ENCODE assay signal across 14 mouse cellular contexts in the genomic region with DNA sequence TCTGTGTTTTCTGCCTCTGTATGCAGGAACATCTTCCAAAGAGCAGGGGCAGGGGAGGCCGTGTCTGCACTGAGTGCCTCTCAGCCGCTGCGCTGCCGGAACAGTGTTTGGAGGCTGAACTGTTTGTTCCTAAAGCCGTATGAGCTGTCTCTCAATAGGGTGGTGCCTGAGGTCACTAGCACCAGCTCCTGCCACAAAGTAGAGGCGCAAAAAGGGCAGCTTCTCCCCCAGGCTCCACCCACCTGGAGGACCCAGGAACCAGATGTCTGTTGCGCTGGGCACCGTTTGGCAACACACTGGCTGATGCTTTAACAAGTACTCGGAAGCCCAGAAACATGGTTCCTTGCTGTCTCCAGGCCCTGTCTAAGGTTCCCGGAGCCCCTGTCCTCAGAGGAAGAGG.
DNase-seq lines count a peak whose midpoint lies in the region; ATAC-seq and TF ChIP-seq lines count a peak whose summit lies in the region.
"Had no signal": no experiment of that assay in that cellular context is flagged by ENCODE, and none has a peak within 500 bp of the region (broad histone marks: within the 10 kb centered on the region; RNA-seq: fewer than 3 reads in every experiment).

No protein-coding gene starts in this region.

- H3K9me3 ChIP-seq in heart, postnatal 0 days (replicated peaks; ENCODE audit: control insufficient read depth, low read length): peaks cover 6% of the 10 kb centered on the region
- H3K9me3 ChIP-seq in embryonic facial prominence, embryonic 10.5 days: 0 out of 2 replicates have a peak, but pooled peaks cover 5% of the 10 kb centered on the region
- H3K9me3 ChIP-seq: embryonic facial prominence, embryonic 13.5 days; liver, embryonic 13.5 days had no signal

- no peak for TF ChIP-seq CTCF in heart, postnatal 0 days (IDR thresholded peaks at IDR 0.05; ENCODE audit: low read depth)
- TF ChIP-seq CTCF in layer of hippocampus, adult 2 months (conservative IDR thresholded peaks at IDR 0.05): no peak

- H3K36me3 ChIP-seq in heart, postnatal 0 days (replicated peaks; ENCODE audit: control insufficient read depth, insufficient read depth, low read length): no peaks in the 10 kb centered on the region
- no peaks in the 10 kb centered on the region for H3K36me3 ChIP-seq in embryonic facial prominence, embryonic 10.5 days (replicated peaks)
- H3K36me3 ChIP-seq: embryonic facial prominence, embryonic 13.5 days; liver, embryonic 13.5 days; neural tube, embryonic 12.5 days had no signal

- no peak for DNase-seq in heart, postnatal 0 days (ENCODE audit: low spot score)
- no peak for DNase-seq in heart, adult 9 months (ENCODE audit: low spot score in 2 of 2)
- DNase-seq in CD4-positive, CD25-positive, alpha-beta regulatory T cell, adult 2 months (ENCODE audit: low read depth, low spot score): peak; percentile 38
- DNase-seq in embryonic facial prominence, embryonic 10.5 days (ENCODE audit: low spot score): no peak
- no peak for DNase-seq in left cerebral cortex, adult 11 months (ENCODE audit: low spot score)
- DNase-seq in kidney, adult 8-10 months: no peak
- DNase-seq in layer of hippocampus, adult 2 months (ENCODE audit: low spot score in 2 of 2): no peak
- DNase-seq: heart, adult 2 months; kidney, adult 18-20 months; liver, embryonic 13.5 days had no signal

- H3K4me1 ChIP-seq in heart, postnatal 0 days (ENCODE audit: control insufficient read depth, insufficient read depth): no peaks in the 10 kb centered on the region
- H3K4me1 ChIP-seq in embryonic facial prominence, embryonic 10.5 days: peaks cover 12% of the 10 kb centered on the region
- H3K4me1 ChIP-seq: embryonic facial prominence, embryonic 13.5 days; liver, embryonic 13.5 days; neural tube, embryonic 12.5 days had no signal

- H3K27me3 ChIP-seq in heart, postnatal 0 days (ENCODE audit: control insufficient read depth, insufficient read depth, low read length): no peaks in the 10 kb centered on the region
- H3K27me3 ChIP-seq in embryonic facial prominence, embryonic 10.5 days (replicated peaks; ENCODE audit: low read depth, poor library complexity, severe bottlenecking): no peaks in the 10 kb centered on the region
- H3K27me3 ChIP-seq: embryonic facial prominence, embryonic 13.5 days; liver, embryonic 13.5 days; neural tube, embryonic 12.5 days had no signal

- 58% methylated on average over 10 of the region's 10 CpGs for WGBS in heart, postnatal 0 days
- WGBS in embryonic facial prominence, embryonic 10.5 days: 66% methylated on average over 10 of the region's 10 CpGs

- H3K9ac ChIP-seq in heart, postnatal 0 days (replicated peaks; ENCODE audit: low read depth, low read length): no peak overlapping the region
- H3K9ac ChIP-seq: embryonic facial prominence, embryonic 13.5 days; liver, embryonic 13.5 days; neural tube, embryonic 12.5 days had no signal

- ATAC-seq in heart, postnatal 0 days (ENCODE audit: insufficient read depth, low read depth): 0 out of 2 replicates have a peak, but pooled peaks have one; percentile 20
- peak; percentile 66 for ATAC-seq in megakaryocyte, adult 5-6 weeks (ENCODE audit: poor library complexity, severe bottlenecking)
- ATAC-seq: activated CD4-positive, CD25-positive, alpha-beta regulatory T cell, adult 4 months had no signal

- no peak overlapping the region for H3K27ac ChIP-seq in heart, postnatal 0 days (ENCODE audit: low read depth)
- peak overlapping the region; percentile 36; the same call in 1 of the 2 replicates for H3K27ac ChIP-seq in embryonic facial prominence, embryonic 10.5 days (replicated peaks)
- H3K27ac ChIP-seq in layer of hippocampus, adult 2 months: no peak overlapping the region
- H3K27ac ChIP-seq: embryonic facial prominence, embryonic 13.5 days; heart, adult 2 months; liver, embryonic 13.5 days; neural tube, embryonic 12.5 days had no signal

- H3K4me2 ChIP-seq in heart, postnatal 0 days (ENCODE audit: low read depth, low read length): no peak overlapping the region
- H3K4me2 ChIP-seq: embryonic facial prominence, embryonic 13.5 days; liver, embryonic 13.5 days; neural tube, embryonic 12.5 days had no signal

- no peak for TF ChIP-seq EP300 in heart, postnatal 0 days (IDR thresholded peaks at IDR 0.05; ENCODE audit: low read depth)

- no peak overlapping the region for H3K4me3 ChIP-seq in heart, postnatal 0 days (ENCODE audit: low read depth, low read length)
- no peak overlapping the region for H3K4me3 ChIP-seq in embryonic facial prominence, embryonic 10.5 days
- H3K4me3 ChIP-seq in layer of hippocampus, adult 2 months: no peak overlapping the region
- H3K4me3 ChIP-seq: embryonic facial prominence, embryonic 13.5 days; heart, adult 2 months; liver, embryonic 13.5 days; neural tube, embryonic 12.5 days had no signal
